Mouse (Mus musculus): ENCODE results near the gene Exoc3l. TPM values are rescaled to one million over a fixed set of nuclear protein-coding genes. Genes with fewer than 3 reads are reported as not detected.

Exoc3l gene
- polyA plus RNA-seq (2021; fragmentation: Nextera tagmentation) = 2.6 and 4.1 TPM in 2 replicates
- long read RNA-seq, experiment 1, partial matches to known transcripts = 0 of 1 reads
- long read RNA-seq, experiment 1, other reads (novel, unspliced or antisense) = 0 of 1 reads
- long read RNA-seq, experiment 2, partial matches to known transcripts = 2 of 5 reads
- long read RNA-seq, experiment 2, other reads (novel, unspliced or antisense) = 2 of 5 reads

GRCm38 (mm10) chr8:105295895-105296573, at the start of gene Exoc3l:
Exoc3l (minus strand) TSS chr8:105296101.

GRCm38 (mm10) chr8:105326141-105326672, 30.3 kb upstream of the Exoc3l start, which contains the start of the genes Lrrc29 and Tmem208:
Lrrc29 (minus strand) TSS chr8:105326278.
Tmem208 (plus strand) TSS chr8:105326354.

DNA sequence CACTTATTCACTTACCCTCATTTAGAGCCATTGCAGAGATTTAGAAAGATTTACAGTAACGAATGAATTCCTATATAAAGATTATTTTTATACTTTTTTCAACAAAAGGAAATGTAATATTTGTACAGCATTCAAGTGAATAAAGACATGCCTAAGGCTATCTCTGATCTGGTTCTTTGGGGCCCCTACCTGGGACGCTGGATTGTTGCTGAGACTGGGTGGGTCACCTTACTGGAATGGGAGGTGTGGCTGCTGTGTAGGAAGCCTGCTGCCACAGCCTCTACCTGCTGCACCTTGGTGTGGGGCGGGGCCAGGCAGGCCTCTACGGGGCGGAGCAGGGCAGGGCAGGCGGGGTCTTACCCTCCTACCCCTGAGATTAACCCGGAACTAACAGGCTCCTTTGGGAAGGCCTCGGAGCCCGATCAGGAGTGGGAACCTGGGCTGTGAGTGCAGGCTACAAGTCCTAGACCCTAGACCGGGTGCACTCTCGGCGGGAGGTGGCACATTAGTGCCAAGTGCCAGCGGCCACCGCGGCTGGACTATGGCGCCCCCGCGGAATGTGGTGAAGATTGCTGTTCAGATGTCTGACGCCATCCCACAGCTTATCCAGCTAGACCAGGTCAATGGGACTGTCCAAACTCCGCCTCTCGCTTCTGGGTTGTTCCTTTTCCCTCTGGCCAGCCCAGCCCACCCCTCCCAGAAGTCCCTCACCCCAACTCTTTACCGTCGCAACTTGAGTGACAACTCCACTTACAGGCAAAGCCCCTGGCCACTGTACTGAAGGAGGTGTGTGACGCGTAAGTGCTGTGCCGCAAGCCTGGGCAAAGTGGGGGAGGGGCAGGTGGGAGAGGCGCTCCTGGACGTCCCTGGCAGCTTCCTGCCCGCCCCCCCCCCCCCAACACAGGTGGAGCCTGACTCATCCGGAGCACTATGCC, 9.6 kb upstream of the Exoc3l start, which contains the start of gene Elmo3:
Elmo3 (plus strand) TSS at position 391 of the 935 bp plus-strand sequence.

DNA sequence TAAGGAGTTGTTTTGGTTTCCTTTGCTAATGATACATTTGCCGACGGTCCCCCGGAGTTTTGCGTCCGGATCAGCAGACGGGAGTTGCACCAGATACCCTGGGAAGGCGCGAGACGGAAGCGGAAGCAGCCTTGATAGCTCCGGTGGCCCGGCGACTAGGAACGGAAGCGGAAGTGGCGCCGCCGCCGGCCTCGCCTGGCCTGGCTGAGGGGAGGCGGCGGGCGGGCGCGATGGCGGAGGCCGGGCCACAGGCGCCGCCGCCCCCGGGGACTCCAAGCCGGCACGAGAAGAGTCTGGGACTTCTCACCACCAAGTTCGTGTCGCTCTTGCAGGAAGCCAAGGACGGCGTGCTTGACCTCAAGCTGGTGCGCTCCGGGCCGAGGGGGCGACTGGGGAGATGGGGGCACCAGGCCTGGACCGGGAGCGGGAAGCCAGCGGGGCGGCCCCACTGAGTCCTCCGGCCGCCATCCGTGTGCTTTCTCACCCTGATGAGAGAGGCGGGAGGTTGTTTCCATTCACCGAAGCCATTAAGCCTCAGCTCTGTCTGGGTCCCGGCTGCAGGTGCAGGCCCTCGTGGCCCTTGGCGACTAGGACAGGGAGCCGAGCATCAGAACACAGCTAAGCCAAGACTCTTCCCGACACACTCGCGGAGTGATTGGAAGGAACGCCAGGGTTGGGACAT, 1.8 kb upstream of the Exoc3l start, which contains the start of gene E2f4:
E2f4 (plus strand) TSS at position 153 of the 682 bp plus-strand sequence.

GRCm38 (mm10) chr8:105289805-105290460, 6.0 kb downstream of the Exoc3l start, which contains the start of gene 4931428F04Rik:
4931428F04Rik (minus strand) TSS chr8:105289864.

GRCm38 (mm10) chr8:105275840-105276239, 20.1 kb downstream of the Exoc3l start, which contains the start of gene Nol3:
Nol3 (plus strand) TSS chr8:105276140.

DNA sequence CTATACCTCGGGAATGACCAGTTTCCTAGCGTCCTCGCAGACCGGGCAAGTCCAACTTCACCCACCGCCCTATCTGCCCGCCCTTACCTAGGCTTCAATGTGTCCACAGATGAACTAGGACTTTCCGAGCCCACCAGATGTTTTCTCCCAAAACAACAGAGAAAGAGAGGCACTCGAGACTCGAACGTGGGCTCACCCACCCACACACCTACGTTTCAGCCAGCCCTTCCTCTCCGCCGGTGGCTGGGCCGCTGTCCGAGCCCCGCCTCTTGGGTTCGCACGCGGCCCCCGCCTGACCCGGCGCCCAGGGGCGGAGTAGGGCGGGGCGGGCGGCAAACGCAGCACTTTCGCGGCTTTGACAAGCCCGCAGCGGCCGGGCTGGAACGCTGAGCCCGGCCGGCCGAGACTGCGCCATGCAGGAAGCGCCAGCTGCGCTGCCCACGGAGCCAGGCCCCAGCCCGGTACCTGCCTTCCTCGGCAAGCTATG, 26.4 kb downstream of the Exoc3l start, which contains the start of gene Hsf4:
Hsf4 (plus strand) TSS at position 341 of the 487 bp plus-strand sequence.

DNA sequence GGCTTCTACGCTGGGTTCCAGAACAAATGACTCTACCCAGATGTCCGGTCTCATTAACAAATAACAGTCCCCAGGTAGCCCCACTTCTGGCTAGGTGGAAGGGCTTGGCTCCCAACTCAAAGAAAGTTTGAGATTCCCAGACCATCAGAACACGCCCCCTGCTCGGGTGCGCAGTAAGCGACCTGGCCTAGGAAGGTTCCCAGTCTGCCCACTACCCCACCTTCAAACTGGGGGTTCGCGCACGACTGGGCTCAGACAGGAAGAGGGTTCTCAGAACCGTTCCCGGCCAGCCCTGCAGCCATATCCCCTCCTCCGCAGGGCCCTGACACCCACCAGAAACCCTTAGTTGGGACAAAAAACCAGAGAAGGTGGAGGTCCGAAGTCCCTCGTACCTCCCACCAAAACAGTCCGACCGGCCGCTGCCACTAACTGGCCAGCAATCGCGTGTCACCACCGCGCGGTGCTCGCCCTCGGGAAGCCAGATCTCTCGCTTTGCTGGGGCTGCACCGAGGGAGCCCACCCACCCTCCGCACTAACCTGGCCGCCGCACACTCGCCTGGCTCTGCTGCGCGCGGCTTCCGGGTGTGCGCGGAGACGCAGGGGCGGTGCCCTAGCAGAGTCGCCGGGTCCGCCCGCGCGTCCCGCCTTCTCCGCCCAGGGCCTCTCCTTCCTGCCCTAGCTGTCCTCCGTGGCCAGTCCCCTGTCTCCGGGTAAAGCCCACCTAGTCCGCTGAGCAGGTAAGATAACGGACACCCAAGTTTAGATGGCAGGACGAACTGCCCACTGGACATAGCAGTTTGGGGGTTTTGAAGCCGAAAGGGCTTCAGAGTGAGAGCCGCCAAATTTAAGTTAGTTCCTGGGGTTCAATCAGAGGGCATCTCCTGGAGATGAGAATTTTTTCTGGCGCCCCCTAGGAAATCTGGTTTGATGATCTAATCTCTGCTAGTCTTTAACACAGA, 31.6 kb downstream of the Exoc3l start, which contains the start of the genes Tradd and Fbxl8:
Tradd (minus strand) TSS at position 586 of the 959 bp plus-strand sequence.
Fbxl8 (plus strand) TSS at position 625 of the 959 bp plus-strand sequence.

GRCm38 (mm10) chr8:105254966-105255350, 40.9 kb downstream of the Exoc3l start, which contains the start of gene B3gnt9:
B3gnt9 (minus strand) TSS chr8:105255153.

Small RNA genes lying within 50 kb of the gene (microRNA-seq; reads per million reads assigned to microRNA genes)
- gene Gm27320 (not detected), gene Mir328 (10,700 reads per million, percentile 96 among the genes with 10 or more reads in this experiment)

Other genes with a start within 250 kb of the Exoc3l start
- not detected in 2 replicates for gene Ces3a, start 247.5 kb downstream of the Exoc3l start, polyA plus RNA-seq (2021; fragmentation: Nextera tagmentation)
- not detected in 2 replicates for gene Ces3b, start 212.3 kb downstream of the Exoc3l start, polyA plus RNA-seq (2021; fragmentation: Nextera tagmentation)
- gene Ces4a, start 164.3 kb downstream of the Exoc3l start, polyA plus RNA-seq (2021; fragmentation: Nextera tagmentation) = not detected in 2 replicates
- 9.7 and 11.5 TPM in 2 replicates for gene Cbfb, start 125.4 kb downstream of the Exoc3l start, polyA plus RNA-seq (2021; fragmentation: Nextera tagmentation)
- gene D230025D16Rik, start 71.0 kb downstream of the Exoc3l start, polyA plus RNA-seq (2021; fragmentation: Nextera tagmentation) = 24.7 and 25.1 TPM in 2 replicates
- gene B3gnt9, start 40.9 kb downstream of the Exoc3l start, polyA plus RNA-seq (2021; fragmentation: Nextera tagmentation) = 2.7 and 3.0 TPM in 2 replicates
- 5.5 and 7.2 TPM in 2 replicates for gene Tradd, start 31.5 kb downstream of the Exoc3l start, polyA plus RNA-seq (2021; fragmentation: Nextera tagmentation)
- 2.0 and 2.1 TPM in 2 replicates for gene Fbxl8, start 31.5 kb downstream of the Exoc3l start, polyA plus RNA-seq (2021; fragmentation: Nextera tagmentation)
- 2.7 and 2.8 TPM in 2 replicates for gene Hsf4, start 26.3 kb downstream of the Exoc3l start, polyA plus RNA-seq (2021; fragmentation: Nextera tagmentation)
- gene Nol3, start 20.0 kb downstream of the Exoc3l start, polyA plus RNA-seq (2021; fragmentation: Nextera tagmentation) = 21.1 and 23.4 TPM in 2 replicates
- 9.5 and 11.5 TPM in 2 replicates for gene 4931428F04Rik, start 6.2 kb downstream of the Exoc3l start, polyA plus RNA-seq (2021; fragmentation: Nextera tagmentation)
- 7.7 and 9.2 TPM in 2 replicates for gene E2f4, start 1.6 kb upstream of the Exoc3l start, polyA plus RNA-seq (2021; fragmentation: Nextera tagmentation)
- 0.62 and 1.5 TPM in 2 replicates for gene Elmo3, start 9.5 kb upstream of the Exoc3l start, polyA plus RNA-seq (2021; fragmentation: Nextera tagmentation)
- 0.88 and 1.2 TPM in 2 replicates for gene Lrrc29, start 30.2 kb upstream of the Exoc3l start, polyA plus RNA-seq (2021; fragmentation: Nextera tagmentation)
- gene Tmem208, start 30.3 kb upstream of the Exoc3l start, polyA plus RNA-seq (2021; fragmentation: Nextera tagmentation) = 98.7 and 116 TPM in 2 replicates
- gene Fhod1, start 51.9 kb upstream of the Exoc3l start, polyA plus RNA-seq (2021; fragmentation: Nextera tagmentation) = 0.04 and 0.34 TPM in 2 replicates
- 1.4 and 1.7 TPM in 2 replicates for gene Slc9a5, start 52.7 kb upstream of the Exoc3l start, polyA plus RNA-seq (2021; fragmentation: Nextera tagmentation)
- 0.11 TPM in 1 of 2 replicates, not detected in the other for gene Plekhg4, start 77.2 kb upstream of the Exoc3l start, polyA plus RNA-seq (2021; fragmentation: Nextera tagmentation)
- not detected in 2 replicates for gene Kctd19, start 117.4 kb upstream of the Exoc3l start, polyA plus RNA-seq (2021; fragmentation: Nextera tagmentation)
- gene Lrrc36, start 117.5 kb upstream of the Exoc3l start, polyA plus RNA-seq (2021; fragmentation: Nextera tagmentation) = 0.36 and 0.43 TPM in 2 replicates
- 45.8 and 47.2 TPM in 2 replicates for gene Tppp3, start 175.4 kb upstream of the Exoc3l start, polyA plus RNA-seq (2021; fragmentation: Nextera tagmentation)
- 18.5 and 23.0 TPM in 2 replicates for gene Zdhhc1, start 200.8 kb upstream of the Exoc3l start, polyA plus RNA-seq (2021; fragmentation: Nextera tagmentation)
- not detected in 2 replicates for gene Hsd11b2, start 222.7 kb upstream of the Exoc3l start, polyA plus RNA-seq (2021; fragmentation: Nextera tagmentation)

Measured in layer of hippocampus, adult 6 months (tissue).